Mouse (Mus musculus): Measurements from ENCODE around the gene Tbx10.
"Not testable (repeated sequence)": the region's sequence is repeated elsewhere in the genome, so short reads cannot be mapped to it uniquely, and the experiment has no call there.

The Tbx10 gene

GRCm38 (mm10) chr19:3974608-3975007 is 17.9 kb upstream of the Tbx10 start:
- intact Hi-C loops (cut with DNase I), result not testable (repeated sequence)

- intact Hi-C loops (cut with DNase I), result no loop called here
Measured at GRCm38 (mm10) chr19:3975866-3976265, 16.7 kb upstream of the Tbx10 start.

- intact Hi-C loops (cut with DNase I), result loop anchor here (2.0 kb wide), 1 partner anchor 34 kb away; no protein-coding TSS in a partner anchor
Measured at GRCm38 (mm10) chr19:3980309-3980708, 12.2 kb upstream of the Tbx10 start.

GRCm38 (mm10) chr19:3980917-3981316 is 11.6 kb upstream of the Tbx10 start:
- intact Hi-C loops (cut with DNase I), result loop anchor here (2.0 kb wide), 1 partner anchor 34 kb away; no protein-coding TSS in a partner anchor

GRCm38 (mm10) chr19:3983527-3984200 is 8.9 kb upstream of the Tbx10 start:
- intact Hi-C loops (cut with DNase I), result no loop called here

GRCm38 (mm10) chr19:3985261-3985681 is 7.3 kb upstream of the Tbx10 start:
- intact Hi-C loops (cut with DNase I), result no loop called here

- intact Hi-C loops (cut with DNase I), result no loop called here
Measured at GRCm38 (mm10) chr19:3986334-3986733, 6.2 kb upstream of the Tbx10 start, which contains the start of gene Acy3. Gene Acy3 (plus strand): TSS chr19:3986570.

GRCm38 (mm10) chr19:3988066-3988465 is 4.5 kb upstream of the Tbx10 start:
- intact Hi-C loops (cut with DNase I), result no loop called here

GRCm38 (mm10) chr19:3988750-3989149 is 3.8 kb upstream of the Tbx10 start:
- intact Hi-C loops (cut with DNase I), result no loop called here

- intact Hi-C loops (cut with DNase I), result no loop called here
Measured at GRCm38 (mm10) chr19:3990804-3991203, 1.7 kb upstream of the Tbx10 start.

- intact Hi-C loops (cut with DNase I), result no loop called here
Measured at GRCm38 (mm10) chr19:3991562-3991961, 990 bp upstream of the Tbx10 start.

- intact Hi-C loops (cut with DNase I), result no loop called here
Measured at GRCm38 (mm10) chr19:3991966-3992365, 586 bp upstream of the Tbx10 start.

- intact Hi-C loops (cut with DNase I), result no loop called here
Measured at GRCm38 (mm10) chr19:3994932-3995331, 2.4 kb downstream of the Tbx10 start.

- intact Hi-C loops (cut with DNase I), result no loop called here
Measured at GRCm38 (mm10) chr19:3995505-3995904, 3.0 kb downstream of the Tbx10 start.

- intact Hi-C loops (cut with DNase I), result no loop called here
Measured at GRCm38 (mm10) chr19:3996106-3996505, 3.6 kb downstream of the Tbx10 start.

GRCm38 (mm10) chr19:3996747-3997146 is 4.2 kb downstream of the Tbx10 start:
- intact Hi-C loops (cut with DNase I), result no loop called here

- intact Hi-C loops (cut with DNase I), result no loop called here
Measured at GRCm38 (mm10) chr19:3997231-3997630, 4.7 kb downstream of the Tbx10 start.

GRCm38 (mm10) chr19:3998335-3998734 is 5.8 kb downstream of the Tbx10 start:
- intact Hi-C loops (cut with DNase I), result no loop called here

- intact Hi-C loops (cut with DNase I), result no loop called here
Measured at GRCm38 (mm10) chr19:3999121-3999730, 6.7 kb downstream of the Tbx10 start.

GRCm38 (mm10) chr19:4000119-4000900 is 7.8 kb downstream of the Tbx10 start, which contains the start of the genes Nudt8 and Gm49405:
Gene Nudt8 (plus strand): TSS chr19:4000580.
Gene Gm49405 (plus strand): TSS chr19:4000626.
- intact Hi-C loops (cut with DNase I), result no loop called here

GRCm38 (mm10) chr19:4000949-4001525 is 8.5 kb downstream of the Tbx10 start:
- intact Hi-C loops (cut with DNase I), result no loop called here

GRCm38 (mm10) chr19:4001752-4002151 is 9.2 kb downstream of the Tbx10 start:
- intact Hi-C loops (cut with DNase I), result no loop called here
